Mouse (Mus musculus) T-helper 2 cell (primary cell): ENCODE measurements around the gene Psmb1.
"Not testable (repeated sequence)": the region's sequence is repeated elsewhere in the genome, so short reads cannot be mapped to it uniquely, and the experiment has no call there.

Source experiments
- in situ Hi-C: fragments of 300-600 bp; cut with MboI, MseI; formaldehyde crosslinking; loops from one replicate; pipeline ENCODE4 v1.15.1; 2025; ENCODE audit warnings: high pct_unique_total_duplicates

The Psmb1 gene

GRCm38 (mm10) chr17:15461921-15462495 is 37.5 kb downstream of the Psmb1 start:
- in situ Hi-C loops = no loop called here

- in situ Hi-C loops = loop anchor here (10.0 kb wide), 1 partner anchor 385 kb away; no protein-coding TSS in a partner anchor
These were observed 39.8 kb downstream of the Psmb1 start for GRCm38 (mm10) chr17:15459761-15460160.

- in situ Hi-C loops = loop anchor here (10.0 kb wide), 1 partner anchor 382 kb away; no protein-coding TSS in a partner anchor
These were observed 43.0 kb downstream of the Psmb1 start for GRCm38 (mm10) chr17:15456595-15456994.

- in situ Hi-C loops = loop anchor here (10.0 kb wide), 1 partner anchor 380 kb away; no protein-coding TSS in a partner anchor
These were observed 44.3 kb downstream of the Psmb1 start for GRCm38 (mm10) chr17:15455203-15455602.

GRCm38 (mm10) chr17:15449606-15450005 is 49.9 kb downstream of the Psmb1 start:
- in situ Hi-C loops = loop anchor here (10.0 kb wide), 1 partner anchor 375 kb away; no protein-coding TSS in a partner anchor

- in situ Hi-C loops = not testable (repeated sequence)
These were observed 50.4 kb downstream of the Psmb1 start for GRCm38 (mm10) chr17:15449144-15449543.

GRCm38 (mm10) chr17:15447831-15448230 is 51.7 kb downstream of the Psmb1 start:
- in situ Hi-C loops = no loop called here

- in situ Hi-C loops = no loop called here
These were observed 54.1 kb downstream of the Psmb1 start for GRCm38 (mm10) chr17:15445421-15445820.

GRCm38 (mm10) chr17:15440463-15441121 is 59.0 kb downstream of the Psmb1 start:
- in situ Hi-C loops = no loop called here

- in situ Hi-C loops = no loop called here
These were observed 59.5 kb downstream of the Psmb1 start for GRCm38 (mm10) chr17:15440067-15440462.

GRCm38 (mm10) chr17:15434748-15435147 is 64.8 kb downstream of the Psmb1 start:
- in situ Hi-C loops = no loop called here

- in situ Hi-C loops = no loop called here
These were observed 67.5 kb downstream of the Psmb1 start for GRCm38 (mm10) chr17:15432036-15432435.

- in situ Hi-C loops = no loop called here
These were observed 68.0 kb downstream of the Psmb1 start for GRCm38 (mm10) chr17:15431551-15431950.

GRCm38 (mm10) chr17:15431021-15431514 is 68.5 kb downstream of the Psmb1 start:
- in situ Hi-C loops = no loop called here

- in situ Hi-C loops = no loop called here
These were observed 69.6 kb downstream of the Psmb1 start for GRCm38 (mm10) chr17:15429937-15430336.

- in situ Hi-C loops = no loop called here
These were observed 70.1 kb downstream of the Psmb1 start for GRCm38 (mm10) chr17:15429451-15429850.

- in situ Hi-C loops = no loop called here
These were observed 73.6 kb downstream of the Psmb1 start for GRCm38 (mm10) chr17:15425931-15426330.
